Mouse (Mus musculus): ENCODE measurements at regions not wholly inside any gene's neighbourhood (a gene's known extent, or its start where the extent isn't known, plus 50 kb on each side); places are given as distances from the start of the nearest gene placed in this dataset.

GRCm38 (mm10) chr6:98872334-98872733, 529.8 kb upstream of the Gm765 start:
- ATAC-seq (ENCODE audit: low TSS enrichment) = no peak

GRCm38 (mm10) chr6:98869772-98870171, 527.2 kb upstream of the Gm765 start:
- ATAC-seq (ENCODE audit: low TSS enrichment) = no peak

GRCm38 (mm10) chr6:98864306-98864705, 521.8 kb upstream of the Gm765 start:
- ATAC-seq (ENCODE audit: low TSS enrichment) = no peak

DNA sequence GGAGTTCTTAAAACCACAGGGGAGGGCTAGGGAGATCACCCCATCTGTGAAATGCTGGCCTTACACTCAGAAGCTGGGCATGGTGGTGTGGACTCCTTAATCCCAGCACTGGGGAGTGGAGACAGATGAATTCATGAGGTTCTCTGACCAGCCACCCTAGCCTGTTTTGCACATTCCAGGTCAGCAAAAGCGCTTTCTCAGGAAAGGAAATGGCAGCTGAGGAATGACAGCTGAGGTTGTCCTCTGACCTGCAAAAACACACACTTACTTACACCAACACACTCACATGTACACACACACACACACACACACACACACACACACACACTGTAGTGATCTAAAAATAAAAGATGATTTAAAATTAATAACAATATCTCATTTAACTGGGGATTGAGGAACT, 513.4 kb upstream of the Gm765 start:
- no peak for ATAC-seq (ENCODE audit: low TSS enrichment)

DNA sequence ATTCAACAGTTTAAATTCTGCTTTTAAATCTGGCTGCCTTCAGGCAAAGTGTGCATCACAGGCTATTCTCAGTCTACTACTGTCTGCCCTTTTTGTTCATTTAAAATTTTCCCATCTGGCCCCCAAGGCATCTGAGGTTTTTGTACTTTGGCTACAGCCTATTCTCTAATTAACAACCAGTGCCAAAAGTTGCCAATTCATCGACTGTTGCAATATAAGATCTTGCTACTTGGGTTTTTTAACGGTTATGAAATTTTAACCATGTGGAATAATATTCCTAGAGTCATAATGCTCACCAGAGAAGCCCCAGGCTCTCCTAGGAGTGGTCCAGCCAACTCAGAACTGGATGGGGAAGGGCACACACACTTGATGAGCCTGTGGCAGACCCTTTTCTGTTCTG, 508.4 kb upstream of the Gm765 start:
- no peak for ATAC-seq (ENCODE audit: low TSS enrichment)

GRCm38 (mm10) chr6:98848835-98849234, 506.3 kb upstream of the Gm765 start:
- no peak for ATAC-seq (ENCODE audit: low TSS enrichment)

GRCm38 (mm10) chr6:98846001-98846695, 503.6 kb upstream of the Gm765 start:
- no peak for ATAC-seq (ENCODE audit: low TSS enrichment)

GRCm38 (mm10) chr6:98843598-98843997, 501.0 kb upstream of the Gm765 start:
- ATAC-seq (ENCODE audit: low TSS enrichment) = peak; percentile 41

- no peak for ATAC-seq (ENCODE audit: low TSS enrichment)
These were observed 500.4 kb upstream of the Gm765 start for GRCm38 (mm10) chr6:98842924-98843323.

DNA sequence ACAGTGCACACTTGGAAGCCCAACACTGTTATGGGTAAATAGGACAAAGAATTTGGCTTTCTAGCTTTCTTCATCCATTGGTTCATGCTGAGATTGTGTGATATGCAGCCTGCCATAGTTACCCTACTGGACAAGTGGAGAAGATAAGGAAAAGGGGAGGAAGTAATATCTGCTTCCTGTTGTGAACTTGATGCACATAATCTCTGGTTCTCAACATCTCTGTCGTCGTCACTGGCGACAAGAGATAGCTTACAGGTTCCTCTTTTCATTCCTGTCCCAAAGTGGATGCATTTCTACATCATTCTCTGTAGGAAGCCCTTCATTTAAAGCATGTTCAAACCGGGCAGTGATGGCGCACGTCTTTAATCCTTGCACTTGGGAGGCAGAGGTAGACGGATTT, 491.4 kb upstream of the Gm765 start:
- no peak for ATAC-seq (ENCODE audit: low TSS enrichment)

- no peak for ATAC-seq (ENCODE audit: low TSS enrichment)
These were observed 487.6 kb upstream of the Gm765 start for GRCm38 (mm10) chr6:98830191-98830590.

GRCm38 (mm10) chr6:98808046-98808445, 465.5 kb upstream of the Gm765 start:
- ATAC-seq (ENCODE audit: low TSS enrichment) = no peak

GRCm38 (mm10) chr6:98803384-98803949, 460.9 kb upstream of the Gm765 start:
- ATAC-seq (ENCODE audit: low TSS enrichment) = no peak

- no peak for ATAC-seq (ENCODE audit: low TSS enrichment)
These were observed 458.5 kb upstream of the Gm765 start for GRCm38 (mm10) chr6:98801061-98801460.

- no peak for ATAC-seq (ENCODE audit: low TSS enrichment)
These were observed 457.5 kb upstream of the Gm765 start for GRCm38 (mm10) chr6:98800040-98800439.

GRCm38 (mm10) chr6:98797778-98798177, 455.2 kb upstream of the Gm765 start:
- ATAC-seq (ENCODE audit: low TSS enrichment) = no peak

DNA sequence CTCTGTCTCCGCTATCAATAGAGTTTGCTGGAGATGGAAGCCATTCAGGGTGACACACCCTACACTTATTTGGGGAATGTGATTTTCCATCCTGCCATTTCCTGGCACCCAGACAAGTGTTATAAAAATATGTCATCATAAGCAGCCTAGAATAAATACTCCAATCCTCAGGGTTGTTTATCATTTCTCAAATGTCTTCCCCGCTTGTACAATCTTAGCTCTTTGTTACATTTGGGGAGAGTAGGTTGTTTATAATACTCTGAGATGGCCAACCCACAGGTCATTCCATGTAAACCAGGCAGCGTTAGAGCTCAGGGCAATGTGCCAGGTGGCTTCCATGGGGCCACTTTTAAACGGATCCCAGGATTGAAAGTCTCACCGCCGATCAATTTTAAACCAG, 454.8 kb upstream of the Gm765 start:
- ATAC-seq (ENCODE audit: low TSS enrichment) = no peak

DNA sequence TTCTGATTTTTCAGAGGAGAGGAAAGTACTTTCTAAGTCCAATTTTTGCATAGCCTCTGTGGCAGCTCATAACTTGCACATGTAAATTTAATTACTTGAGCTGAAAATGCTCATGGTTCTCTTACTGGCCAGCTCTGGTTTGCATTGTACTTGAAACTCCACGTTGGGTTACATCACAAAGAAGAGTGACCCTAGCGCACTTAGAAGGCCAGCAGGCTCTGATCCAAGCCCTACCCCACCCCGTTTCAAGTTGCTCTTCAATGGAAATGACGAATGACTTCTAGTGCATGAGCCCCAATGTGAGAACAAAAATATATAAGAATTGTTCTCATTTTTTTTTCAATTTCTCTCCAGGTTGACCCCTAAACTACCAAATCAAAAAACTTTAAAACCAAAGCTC, 454.1 kb upstream of the Gm765 start:
- ATAC-seq (ENCODE audit: low TSS enrichment) = no peak

- no peak for ATAC-seq (ENCODE audit: low TSS enrichment)
These were observed 444.9 kb upstream of the Gm765 start for GRCm38 (mm10) chr6:98787422-98787821.

DNA sequence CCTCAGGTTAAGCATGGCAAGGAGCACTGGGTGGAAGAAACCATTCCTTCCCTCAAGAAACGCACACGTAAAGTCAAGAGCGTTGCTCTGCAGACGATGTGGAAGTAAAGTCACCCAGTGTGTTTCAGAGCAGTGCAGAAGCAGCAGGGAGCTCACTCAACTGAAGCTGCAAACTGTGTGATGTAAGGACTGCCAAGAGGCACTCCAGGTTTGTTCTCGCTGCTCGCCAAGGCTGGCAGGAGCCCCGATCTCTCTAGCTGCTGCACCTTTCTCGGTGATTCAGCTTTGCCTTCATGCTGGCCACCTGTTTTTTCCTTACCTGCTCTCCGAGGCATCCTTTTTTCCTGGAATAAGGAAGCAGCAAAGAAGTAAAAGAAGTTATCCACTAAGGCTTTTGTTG, 439.5 kb upstream of the Gm765 start:
- ATAC-seq (ENCODE audit: low TSS enrichment) = peak; percentile 62; the same call in 1 of the 2 replicates

GRCm38 (mm10) chr6:98775780-98776179, 433.2 kb upstream of the Gm765 start:
- ATAC-seq (ENCODE audit: low TSS enrichment) = no peak

DNA sequence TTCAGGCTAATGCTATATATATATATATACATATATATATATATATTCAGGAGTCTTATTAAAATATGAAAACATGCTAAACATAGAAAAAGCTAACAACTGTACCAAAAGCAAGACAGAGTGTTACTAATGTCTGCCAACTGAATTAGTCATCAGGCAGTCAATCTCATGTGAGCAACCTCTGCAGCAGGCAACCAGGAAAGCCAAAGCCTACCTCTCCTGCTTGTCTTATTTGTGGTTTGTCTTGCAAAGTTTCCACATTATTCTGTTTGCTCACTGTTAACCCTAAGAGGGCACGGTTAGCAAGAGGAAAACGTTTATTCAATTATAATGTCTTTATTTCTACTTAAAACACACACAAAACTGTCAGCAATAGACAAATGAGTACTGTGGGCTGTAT, 427.4 kb upstream of the Gm765 start:
- ATAC-seq (ENCODE audit: low TSS enrichment) = peak; percentile 82; the same call in 1 of the 2 replicates

- ATAC-seq (ENCODE audit: low TSS enrichment) = peak; percentile 41
These were observed 426.8 kb upstream of the Gm765 start for GRCm38 (mm10) chr6:98769322-98769721.

GRCm38 (mm10) chr6:98767858-98768336, 425.3 kb upstream of the Gm765 start:
- no peak for ATAC-seq (ENCODE audit: low TSS enrichment)
